Mouse (Mus musculus): ENCODE results near the gene Hcn2. TPM values are rescaled to one million over a fixed set of nuclear protein-coding genes. Genes with fewer than 3 reads are reported as not detected.

Gene Hcn2
- polyA plus RNA-seq, 1 experiment, result 119 TPM

DNA sequence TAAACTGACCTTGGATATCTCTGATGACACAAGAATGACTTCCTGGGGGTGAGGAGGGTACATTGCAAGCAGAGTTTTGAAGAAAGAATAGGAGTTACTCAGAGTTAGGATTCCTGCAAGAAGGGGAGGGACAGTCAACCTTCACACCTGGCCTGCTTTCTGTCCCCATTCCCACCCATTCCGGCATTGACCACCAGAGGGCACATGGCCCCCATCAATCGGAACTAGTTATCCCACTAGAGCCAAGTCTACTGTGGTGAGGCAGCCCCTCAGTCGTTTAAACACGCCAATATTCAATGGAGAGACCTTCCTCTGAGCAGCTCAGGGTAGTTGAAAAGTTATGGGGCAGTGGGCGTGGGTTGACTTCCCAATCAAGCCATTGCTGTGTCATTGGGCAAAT is 52.0 kb downstream of the Hcn2 start:
- peak in 1 of 2 experiments; percentile 84 for DNase-seq (ENCODE audit: extremely low spot score in 1 of 2, low spot score in 1 of 2)

GRCm38 (mm10) chr10:79769329-79769728 is 52.9 kb downstream of the Hcn2 start:
- no peak for DNase-seq (ENCODE audit: extremely low spot score in 1 of 2, low spot score in 1 of 2)

DNA sequence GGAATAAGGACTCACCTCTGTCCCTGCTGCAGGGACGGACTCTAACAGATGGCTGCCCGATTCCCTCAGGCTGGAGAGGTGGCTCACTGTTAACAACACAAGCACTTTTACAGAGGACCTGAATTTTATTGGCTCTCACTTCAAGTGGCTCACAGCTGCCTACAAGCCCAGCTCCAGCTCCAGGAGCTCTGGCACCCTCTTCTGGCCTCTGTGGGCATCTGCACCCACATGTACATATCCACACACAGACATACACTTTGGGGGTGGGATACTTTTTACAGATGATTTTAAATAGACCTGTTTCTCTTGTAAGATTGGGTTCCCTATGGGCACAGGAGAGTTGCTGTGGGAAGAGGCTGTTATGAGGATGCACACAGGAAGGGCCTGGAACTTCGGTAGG is 55.9 kb downstream of the Hcn2 start:
- no peak for DNase-seq (ENCODE audit: extremely low spot score in 1 of 2, low spot score in 1 of 2)

- no peak for DNase-seq (ENCODE audit: extremely low spot score in 1 of 2, low spot score in 1 of 2)
Measured at GRCm38 (mm10) chr10:79773208-79773607, 56.8 kb downstream of the Hcn2 start.

GRCm38 (mm10) chr10:79774486-79775279 is 58.2 kb downstream of the Hcn2 start:
- no peak for DNase-seq (ENCODE audit: extremely low spot score in 1 of 2, low spot score in 1 of 2)

DNA sequence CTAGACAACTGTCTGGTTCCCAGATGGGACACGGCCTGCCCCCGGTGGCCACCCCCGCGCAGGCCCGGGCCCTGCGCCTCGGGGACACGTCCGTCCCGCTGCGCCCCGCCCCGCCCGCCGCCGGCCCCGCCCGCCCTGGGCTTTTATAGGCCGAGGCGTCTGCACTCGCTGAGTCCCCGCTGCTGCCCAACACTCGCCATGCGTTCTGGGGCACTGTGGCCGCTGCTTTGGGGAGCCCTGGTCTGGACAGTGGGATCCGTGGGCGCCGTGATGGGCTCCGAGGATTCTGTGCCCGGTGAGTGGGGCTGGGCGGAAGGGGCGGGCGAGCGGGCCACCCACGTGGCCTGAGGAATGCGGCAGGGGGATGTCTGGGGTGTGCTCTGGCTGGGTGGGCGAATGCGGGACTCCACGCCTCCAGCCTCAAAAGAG is 60.7 kb downstream of the Hcn2 start, which contains the start of gene Fstl3:
Gene Fstl3 (plus strand): TSS at position 170 of the 429 bp plus-strand sequence.
- no peak for DNase-seq (ENCODE audit: extremely low spot score in 1 of 2, low spot score in 1 of 2)

DNA sequence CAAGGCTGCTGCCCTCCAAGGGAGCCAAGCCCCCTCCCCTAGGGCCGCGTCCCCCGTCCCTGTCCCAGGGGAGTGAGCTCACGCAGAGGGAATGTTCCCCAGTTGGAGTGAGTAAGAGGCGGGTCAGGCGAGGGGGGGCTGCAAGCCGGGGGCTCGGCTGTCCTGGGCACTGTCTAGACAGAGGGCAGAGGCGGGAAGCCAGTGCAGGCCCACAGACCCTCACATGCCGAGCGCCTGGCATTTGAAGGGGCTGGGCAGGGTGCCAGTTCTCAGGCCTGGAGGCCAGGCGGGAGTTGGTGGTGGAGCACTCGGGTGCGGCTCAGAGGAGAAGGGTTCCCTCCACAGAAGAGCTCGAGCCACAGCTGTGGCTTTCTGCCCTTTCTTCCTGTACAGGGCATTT is 61.6 kb downstream of the Hcn2 start:
- DNase-seq (ENCODE audit: extremely low spot score in 1 of 2, low spot score in 1 of 2), result no peak

DNA sequence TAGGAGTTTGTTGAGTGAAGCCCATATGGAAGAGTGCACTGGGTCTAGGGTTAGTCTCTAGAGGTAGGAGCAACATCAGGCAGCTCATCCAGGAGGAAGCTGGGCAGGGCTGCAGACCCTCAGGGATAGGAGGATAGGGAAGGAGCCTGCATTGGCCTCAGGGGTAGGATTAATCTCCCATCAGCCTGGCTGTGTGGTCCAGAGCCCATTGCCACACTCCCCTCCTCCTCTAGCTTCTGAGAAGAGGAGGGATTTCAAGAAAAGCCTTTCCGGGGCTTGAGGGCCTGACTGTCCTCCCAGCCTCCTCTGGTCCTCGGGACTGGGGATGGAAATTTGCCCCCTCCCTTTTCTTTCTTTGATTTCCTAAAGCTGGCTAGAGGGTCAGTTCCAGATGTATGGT is 62.8 kb downstream of the Hcn2 start:
- no peak for DNase-seq (ENCODE audit: extremely low spot score in 1 of 2, low spot score in 1 of 2)

DNA sequence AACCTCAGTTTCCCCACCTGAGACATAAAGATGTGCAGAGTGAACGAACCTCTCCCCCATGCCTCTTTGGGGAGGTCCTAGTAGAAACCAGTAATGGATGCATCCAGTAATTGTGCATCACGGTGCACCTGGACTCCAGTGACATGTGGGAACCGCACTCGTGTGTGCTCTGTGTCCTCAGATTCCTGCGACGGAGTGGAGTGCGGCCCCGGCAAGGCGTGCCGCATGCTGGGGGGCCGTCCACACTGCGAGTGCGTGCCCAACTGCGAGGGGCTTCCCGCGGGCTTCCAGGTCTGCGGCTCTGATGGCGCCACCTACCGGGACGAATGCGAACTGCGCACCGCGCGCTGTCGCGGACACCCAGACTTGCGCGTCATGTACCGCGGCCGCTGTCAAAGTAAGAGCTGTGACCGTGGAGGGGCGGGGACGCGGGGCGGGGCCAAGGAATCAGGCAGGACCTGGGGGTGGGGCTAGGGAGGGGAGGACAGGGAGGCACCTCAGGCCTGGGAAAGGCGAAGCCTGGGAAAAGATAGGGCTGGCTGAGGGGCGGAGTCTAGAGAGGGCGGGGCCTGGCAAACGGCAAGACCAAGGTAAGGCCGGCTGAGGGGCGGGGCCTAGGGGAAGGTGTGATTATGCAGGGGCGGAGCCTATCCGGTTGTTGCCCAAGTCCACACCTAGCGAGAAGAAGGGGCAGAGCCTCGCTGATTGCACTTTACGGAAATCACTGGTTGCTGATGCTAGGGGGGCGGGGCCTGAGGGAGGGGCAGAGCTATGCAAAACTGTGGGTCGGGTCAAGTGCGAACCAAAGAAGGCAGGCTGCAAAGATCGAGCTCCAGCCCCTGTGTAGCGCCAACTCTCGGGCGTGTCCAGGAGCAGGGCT is 63.6 kb downstream of the Hcn2 start:
- DNase-seq (ENCODE audit: extremely low spot score in 1 of 2, low spot score in 1 of 2), result peak; percentile 95 to 97

DNA sequence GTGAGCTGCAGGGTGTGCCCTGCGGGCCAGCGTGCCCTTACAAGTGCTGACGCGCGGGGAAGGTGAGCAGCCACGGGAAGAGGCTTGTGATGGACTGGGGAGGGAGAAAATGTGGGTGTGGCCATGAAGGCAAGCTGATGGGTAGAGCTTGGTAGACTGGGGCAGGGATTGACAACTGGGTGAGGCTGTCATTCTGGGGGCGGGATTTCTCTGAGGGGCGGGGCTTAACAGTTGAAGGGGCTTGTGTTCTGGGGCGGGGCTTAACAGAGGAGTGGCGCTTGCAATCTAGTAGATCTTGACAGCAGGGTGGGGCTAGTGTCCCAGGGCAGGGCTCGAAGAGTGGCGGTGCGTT is 64.2 kb downstream of the Hcn2 start:
- peak in 1 of 2 experiments; percentile 75 for DNase-seq (ENCODE audit: extremely low spot score in 1 of 2, low spot score in 1 of 2)

GRCm38 (mm10) chr10:79781139-79781538 is 64.7 kb downstream of the Hcn2 start:
- no peak for DNase-seq (ENCODE audit: extremely low spot score in 1 of 2, low spot score in 1 of 2)

GRCm38 (mm10) chr10:79781956-79782355 is 65.5 kb downstream of the Hcn2 start:
- no peak for DNase-seq (ENCODE audit: extremely low spot score in 1 of 2, low spot score in 1 of 2)

DNA sequence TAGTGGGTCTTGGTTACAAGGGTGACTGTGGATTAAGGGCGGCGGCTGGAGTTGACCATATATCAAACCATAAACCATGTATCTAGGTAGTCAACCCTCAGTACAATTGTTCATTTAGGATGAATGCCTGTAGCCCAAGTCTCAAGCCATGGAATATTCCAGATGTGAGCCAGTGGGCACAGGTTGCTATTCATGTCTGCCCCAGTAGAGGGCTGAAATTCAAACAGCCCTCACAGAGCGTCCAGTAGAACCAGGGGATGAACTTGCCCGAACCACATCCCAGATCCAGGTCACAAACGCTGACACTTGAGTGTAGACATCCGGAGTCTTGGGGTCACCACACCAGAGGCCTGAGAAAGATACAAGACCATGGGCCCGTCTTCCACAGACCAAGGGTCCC is 66.6 kb downstream of the Hcn2 start:
- DNase-seq (ENCODE audit: extremely low spot score in 1 of 2, low spot score in 1 of 2), result no peak

DNA sequence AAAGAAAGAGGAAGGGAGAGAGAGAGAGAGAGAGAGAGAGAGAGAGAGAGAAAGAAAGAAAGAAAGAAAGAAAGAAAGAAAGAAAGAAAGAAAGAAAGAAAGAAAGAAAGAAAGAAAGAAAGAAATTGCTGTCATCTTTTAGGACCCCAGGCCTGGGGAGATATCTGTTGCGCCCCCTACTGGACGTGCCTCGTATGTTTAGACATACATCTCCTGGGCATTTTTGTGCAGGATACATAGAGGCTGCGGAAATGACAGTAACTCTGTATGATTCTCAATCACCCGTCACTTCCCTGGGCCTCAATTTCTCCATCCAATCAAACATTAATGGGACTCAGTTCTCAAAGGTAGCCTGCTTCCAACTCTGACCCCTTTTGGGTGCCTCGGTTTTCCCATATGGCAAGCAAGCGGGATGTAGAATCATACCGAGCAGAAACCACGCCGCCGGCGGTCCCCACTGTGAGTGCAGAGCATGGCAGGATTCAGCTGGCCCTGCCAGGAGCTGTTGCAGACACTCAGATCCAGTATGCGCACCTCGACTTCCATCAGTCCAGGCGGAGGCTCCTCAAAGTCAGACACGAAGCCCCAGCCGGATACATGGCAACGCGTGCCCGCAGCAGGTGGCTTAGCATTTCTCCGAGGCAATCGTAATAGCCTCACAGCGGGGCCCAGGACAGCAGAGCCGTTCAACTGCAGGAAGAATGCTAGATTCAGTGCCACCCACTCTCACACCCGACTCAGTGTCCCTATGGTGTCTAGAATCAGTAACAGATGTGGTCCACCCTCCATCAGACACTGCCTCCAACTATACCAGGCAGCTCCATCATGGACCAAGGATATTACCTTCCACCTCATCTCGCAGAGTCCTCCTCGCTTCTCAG is 67.7 kb downstream of the Hcn2 start:
- DNase-seq (ENCODE audit: extremely low spot score in 1 of 2, low spot score in 1 of 2), result peak in 1 of 2 experiments; percentile 55

Other genes with a start within 250 kb of the Hcn2 start
- gene Vmn2r83, start 247.9 kb upstream of the Hcn2 start, polyA plus RNA-seq (2012; rRNA removed), result not detected in 2 replicates
- 2.6 and 3.5 TPM in 2 replicates for gene Plpp2, start 182.8 kb upstream of the Hcn2 start, polyA plus RNA-seq (2012; rRNA removed)
- 84.8 and 89.0 TPM in 2 replicates for gene Mier2, start 161.4 kb upstream of the Hcn2 start, polyA plus RNA-seq (2012; rRNA removed)
- 1.1 and 2.0 TPM in 2 replicates for gene Theg, start 129.3 kb upstream of the Hcn2 start, polyA plus RNA-seq (2012; rRNA removed)
- gene C2cd4c, start 102.6 kb upstream of the Hcn2 start, polyA plus RNA-seq (2012; rRNA removed), result 9.8 and 11.3 TPM in 2 replicates
- 54.1 and 63.1 TPM in 2 replicates for gene Shc2, start 78.7 kb upstream of the Hcn2 start, polyA plus RNA-seq (2012; rRNA removed)
- gene Odf3l2, start 70.9 kb upstream of the Hcn2 start, polyA plus RNA-seq (2012; rRNA removed), result 0.22 and 0.25 TPM in 2 replicates
- not detected in 2 replicates for gene Madcam1, start 52.1 kb upstream of the Hcn2 start, polyA plus RNA-seq (2012; rRNA removed)
- gene Tpgs1, start 47.3 kb upstream of the Hcn2 start, polyA plus RNA-seq (2012; rRNA removed), result 89.4 and 92.3 TPM in 2 replicates
- gene Cdc34, start 34.4 kb upstream of the Hcn2 start, polyA plus RNA-seq (2012; rRNA removed), result 96.3 and 111 TPM in 2 replicates
- gene Gzmm, start 27.6 kb upstream of the Hcn2 start, polyA plus RNA-seq (2012; rRNA removed), result 1.8 and 2.1 TPM in 2 replicates
- gene Bsg, start 12.1 kb upstream of the Hcn2 start, polyA plus RNA-seq (2012; rRNA removed), result 1,126 and 1,227 TPM in 2 replicates
- gene Polrmt, start 29.9 kb downstream of the Hcn2 start, polyA plus RNA-seq (2012; rRNA removed), result 60.7 and 62.2 TPM in 2 replicates
- gene Fgf22, start 38.4 kb downstream of the Hcn2 start, polyA plus RNA-seq (2012; rRNA removed), result 6.2 and 6.9 TPM in 2 replicates
- 140 and 166 TPM in 2 replicates for gene Rnf126, start 50.3 kb downstream of the Hcn2 start, polyA plus RNA-seq (2012; rRNA removed)
- gene Fstl3, start 60.6 kb downstream of the Hcn2 start, polyA plus RNA-seq (2012; rRNA removed), result 5.6 and 7.0 TPM in 2 replicates
- gene Prss57, start 74.3 kb downstream of the Hcn2 start, polyA plus RNA-seq (2012; rRNA removed), result 1.00 and 1.1 TPM in 2 replicates
- 325 and 370 TPM in 2 replicates for gene Palm, start 76.9 kb downstream of the Hcn2 start, polyA plus RNA-seq (2012; rRNA removed)
- gene Misp, start 104.4 kb downstream of the Hcn2 start, polyA plus RNA-seq (2012; rRNA removed), result 0.40 and 0.71 TPM in 2 replicates
- 59.5 and 71.5 TPM in 2 replicates for gene Ptbp1, start 137.8 kb downstream of the Hcn2 start, polyA plus RNA-seq (2012; rRNA removed)
- 5.8 and 6.7 TPM in 2 replicates for gene Prtn3, start 157.8 kb downstream of the Hcn2 start, polyA plus RNA-seq (2012; rRNA removed)
- gene Plppr3, start 158.0 kb downstream of the Hcn2 start, polyA plus RNA-seq (2012; rRNA removed), result 124 and 134 TPM in 2 replicates
- 0.27 TPM in 1 of 2 replicates, not detected in the other for gene Elane, start 169.6 kb downstream of the Hcn2 start, polyA plus RNA-seq (2012; rRNA removed)
- gene Cfd, start 174.2 kb downstream of the Hcn2 start, polyA plus RNA-seq (2012; rRNA removed), result 1.1 and 3.5 TPM in 2 replicates
- 75.9 and 80.7 TPM in 2 replicates for gene Med16, start 192.3 kb downstream of the Hcn2 start, polyA plus RNA-seq (2012; rRNA removed)
- not detected in 2 replicates for gene Gm26602, start 194.2 kb downstream of the Hcn2 start, polyA plus RNA-seq (2012; rRNA removed)
- 10.7 and 11.8 TPM in 2 replicates for gene Kiss1r, start 200.3 kb downstream of the Hcn2 start, polyA plus RNA-seq (2012; rRNA removed)
- gene R3hdm4, start 204.6 kb downstream of the Hcn2 start, polyA plus RNA-seq (2012; rRNA removed), result 380 and 385 TPM in 2 replicates
- gene Arid3a, start 210.4 kb downstream of the Hcn2 start, polyA plus RNA-seq (2012; rRNA removed), result 3.6 and 4.1 TPM in 2 replicates
- 63.2 and 65.9 TPM in 2 replicates for gene Wdr18, start 243.5 kb downstream of the Hcn2 start, polyA plus RNA-seq (2012; rRNA removed)

Data from frontal cortex, adult 2 months (tissue).